Mouse (Mus musculus) cerebellum, postnatal 10 days (tissue): ENCODE data around the gene Ccdc157.

Experiments
- DNase-seq, 2 experiments: peaks; one replicate each; pipeline ENCODE4 v3.0.0; 2021; ENCODE audit warnings: mixed read lengths in 2 of 2

Gene Ccdc157

DNA sequence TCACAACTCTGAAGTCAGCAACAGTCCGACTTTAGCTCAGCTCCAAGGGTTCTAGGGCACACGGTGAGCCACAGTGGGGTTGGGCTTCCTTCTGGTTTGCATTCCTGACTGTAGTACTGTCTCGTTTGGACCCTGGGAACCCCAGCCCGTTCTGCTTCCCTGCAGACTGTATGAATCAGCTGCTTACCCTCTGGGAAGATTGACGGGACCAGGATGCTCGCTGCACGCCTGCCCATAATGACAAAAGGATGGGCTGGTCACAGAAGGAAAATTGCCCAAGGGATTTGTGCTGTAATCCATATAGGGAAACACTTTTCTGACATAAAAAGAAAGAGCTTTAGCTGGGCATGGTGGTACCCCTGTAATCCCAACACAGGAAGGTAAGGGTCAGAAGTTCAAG, 61.3 kb downstream of the Ccdc157 start:
- DNase-seq: no peak

DNA sequence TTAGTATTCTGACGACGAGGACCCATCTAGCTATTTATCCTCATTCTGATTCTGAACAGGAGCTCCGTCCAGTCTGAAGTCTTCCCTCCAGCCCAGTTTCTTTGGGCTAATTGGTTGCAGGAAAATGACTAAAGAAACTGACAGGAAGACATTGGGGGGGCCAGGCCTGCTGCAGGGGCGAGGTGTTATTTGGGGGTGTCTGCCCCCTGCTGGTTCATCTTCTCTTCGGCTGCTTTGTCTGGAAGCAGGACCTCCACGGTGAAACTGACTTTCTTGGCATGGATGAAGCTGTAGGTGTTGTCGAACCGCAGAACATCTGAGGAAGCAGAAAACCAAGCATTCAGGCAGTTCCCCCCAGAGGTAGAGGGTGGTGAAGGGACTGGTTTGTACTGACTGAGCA, 62.0 kb downstream of the Ccdc157 start:
- DNase-seq: peak in 1 of 2 experiments; percentile 30

DNA sequence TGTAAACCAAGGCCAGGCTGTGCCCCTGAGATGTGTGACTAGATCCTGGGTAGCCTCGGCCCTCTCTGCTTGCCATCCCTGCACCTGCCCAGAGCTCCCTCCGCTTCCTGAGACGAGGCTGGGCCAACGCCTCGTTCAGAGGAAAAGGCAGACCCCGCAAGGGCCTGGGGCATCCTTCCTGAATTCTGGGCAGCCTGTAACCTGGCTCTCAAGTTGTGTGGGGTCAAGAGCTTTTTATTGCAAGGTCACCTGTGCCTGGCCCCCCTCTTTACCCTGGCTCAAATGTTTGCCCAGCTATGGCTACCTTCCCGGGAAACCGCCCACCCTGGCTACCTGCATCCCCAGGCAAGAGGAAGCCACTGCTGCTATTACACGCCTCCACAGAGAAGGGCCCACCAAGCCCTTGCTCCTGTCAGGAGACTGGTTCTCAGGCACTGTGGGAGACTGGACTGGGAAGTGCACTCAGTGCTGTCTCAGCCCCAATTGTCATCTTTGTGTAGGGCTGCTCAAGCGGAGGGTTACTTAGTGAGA, 62.9 kb downstream of the Ccdc157 start:
- DNase-seq: peak in 1 of 2 experiments; percentile 43

GRCm38 (mm10) chr11:4096054-4096984, 63.8 kb downstream of the Ccdc157 start:
- peak; percentile 98 to 99 for DNase-seq

- DNase-seq: peak; percentile 74 to 77
Measured at GRCm38 (mm10) chr11:4095171-4096053, 64.7 kb downstream of the Ccdc157 start, which contains the start of gene Mtfp1. Gene Mtfp1 (minus strand): TSS chr11:4095445.

GRCm38 (mm10) chr11:4094378-4095170, 65.5 kb downstream of the Ccdc157 start:
- peak; percentile 76 to 83 for DNase-seq

DNA sequence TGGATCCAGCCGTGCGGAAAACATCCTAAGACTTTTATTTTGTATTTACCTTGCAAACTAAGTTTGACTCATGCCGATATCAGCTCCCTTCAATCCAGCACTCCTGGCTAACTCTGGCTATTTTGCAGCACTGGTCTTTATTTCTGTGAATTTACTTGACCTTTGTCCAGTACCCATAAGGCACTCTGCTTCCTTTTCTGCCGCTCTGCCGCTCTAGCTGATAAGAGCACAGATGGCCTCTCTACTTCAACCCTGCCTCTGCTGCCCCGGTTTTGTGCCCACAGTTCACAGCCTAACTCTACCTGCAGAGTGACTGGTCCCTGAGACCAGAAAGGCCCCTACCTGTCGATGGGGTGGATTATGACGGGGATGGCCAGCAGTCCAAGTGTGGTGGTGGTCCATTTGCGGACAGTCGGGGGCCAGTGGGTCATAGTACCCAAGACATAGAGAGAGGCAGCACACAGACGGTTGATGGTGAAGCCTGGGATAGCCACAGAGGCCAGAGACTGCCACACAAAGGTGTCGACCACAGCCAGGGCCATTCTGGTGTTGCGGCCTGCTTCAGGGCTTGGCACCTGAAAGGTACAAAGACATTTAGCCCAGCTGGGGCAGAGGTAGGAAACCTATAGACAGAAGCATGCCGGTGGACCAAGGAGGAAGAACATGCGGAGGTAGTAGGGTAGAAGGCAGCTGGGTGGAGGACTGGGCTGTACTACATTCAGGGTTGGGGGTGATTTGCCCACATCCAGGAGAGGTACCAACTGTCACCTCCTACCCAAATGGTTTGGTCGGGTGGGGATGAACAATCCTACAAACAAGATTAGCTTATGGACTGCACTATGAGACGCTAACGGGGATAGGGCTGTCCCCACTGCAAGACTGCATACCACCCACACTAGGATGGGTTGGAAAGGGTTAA, 66.4 kb downstream of the Ccdc157 start:
- DNase-seq: no peak
